Mouse (Mus musculus) forebrain, embryonic 16.5 days (tissue): ENCODE measurements around the gene I0C0044D17Rik. TPM values are rescaled to one million over a fixed set of nuclear protein-coding genes. Genes with fewer than 3 reads are reported as not detected.

Source experiments
- ATAC-seq: fragments of 200-750 bp; cut with Nextera tagmentation; 2 replicates; pipeline ENCODE4 v1.8.0; 2017; ENCODE audit warnings: mild to moderate bottlenecking, moderate library complexity
- H3K27ac ChIP-seq: fragments of 300-500 bp; sonication (generic); 2 replicates; pipeline ENCODE4 v1.5.1; 2014; ENCODE audit warnings: low read length, control low read depth
- H3K27me3 ChIP-seq: fragments of 300-500 bp; sonication (generic); replicated peaks from 2 replicates; pipeline ENCODE4 v1.6.1; 2014; ENCODE audit warnings: low read length; ENCODE audit not compliant: control insufficient read depth, insufficient read depth
- H3K36me3 ChIP-seq: fragments of 300-500 bp; sonication (generic); 2 replicates; pipeline ENCODE4 v1.6.1; 2014; ENCODE audit not compliant: control insufficient read depth, insufficient read depth
- H3K4me1 ChIP-seq: fragments of 300-500 bp; sonication (generic); replicated peaks from 2 replicates; pipeline ENCODE4 v1.6.1; 2014; ENCODE audit warnings: low read length; ENCODE audit not compliant: control insufficient read depth, insufficient read depth
- H3K4me2 ChIP-seq: fragments of 300-500 bp; sonication (generic); 2 replicates; pipeline ENCODE4 v1.6.1; 2014; ENCODE audit warnings: mild to moderate bottlenecking, low read length, control low read depth
- H3K4me3 ChIP-seq: fragments of 300-500 bp; sonication (generic); replicated peaks from 2 replicates; pipeline ENCODE4 v1.5.1; 2014; ENCODE audit warnings: mild to moderate bottlenecking, low read length, control low read depth
- H3K9ac ChIP-seq: fragments of 300-500 bp; sonication (generic); replicated peaks from 2 replicates; pipeline ENCODE4 v1.6.1; 2014; ENCODE audit warnings: low read depth, low read length, control low read depth
- H3K9me3 ChIP-seq: fragments of 300-500 bp; sonication (generic); 2 replicates; pipeline ENCODE4 v1.6.1; 2016; ENCODE audit warnings: low read length; ENCODE audit not compliant: control insufficient read depth
- WGBS: fragments of 180-500 bp; shearing (Covaris S2); extraction: QIAGEN DNeasy Blood & Tissue Kit; methylation state at CpG from one replicate; pipeline ENCODE4 v1.1.7; 2014; 5-methylcytosine and 5-hydroxymethylcytosine counted together
- polyA plus RNA-seq: library from polyadenylated mRNA; unstranded; fragments of >200 nt; fragmentation: Nextera tagmentation; extraction: Ambion mirVana; gene quantifications from 2 replicates; pipeline ENCODE4 v1.2.1, GENCODE M21; 2015

The I0C0044D17Rik gene
- polyA plus RNA-seq, 1 experiment from 2014 or later: not detected

DNA sequence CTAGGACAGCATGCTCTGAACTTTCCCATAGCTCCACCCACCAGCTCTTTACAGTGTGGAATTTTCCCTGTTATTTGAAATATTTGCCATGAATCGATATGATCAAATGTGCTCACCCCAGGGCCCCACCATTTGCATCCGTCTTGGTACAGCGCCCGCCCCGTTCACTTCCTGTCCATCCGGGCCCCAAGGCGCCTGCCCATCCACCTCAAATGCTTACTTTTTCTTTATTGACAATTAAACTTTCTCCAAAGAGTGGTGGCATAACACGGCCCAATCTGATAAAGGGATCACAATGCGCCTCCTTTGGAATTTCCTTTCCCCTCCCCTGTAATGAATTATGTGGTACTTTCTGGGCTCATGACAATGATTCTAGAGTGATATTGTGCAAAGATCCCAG is 17.3 kb downstream of the I0C0044D17Rik start:
- no peak for ATAC-seq
- Histone ChIP-seq H3K9ac (no peak overlapping the region), H3K4me1 (no peaks in the 10 kb centered on the region), H3K27ac (no peak overlapping the region), H3K9me3 (no peaks in the 10 kb centered on the region), H3K4me2 (no peak overlapping the region), H3K36me3 (no peaks in the 10 kb centered on the region), H3K4me3 (no peak overlapping the region), H3K27me3 (no peaks in the 10 kb centered on the region)
- 88% methylated on average over 9 of the region's 9 CpGs for WGBS

DNA sequence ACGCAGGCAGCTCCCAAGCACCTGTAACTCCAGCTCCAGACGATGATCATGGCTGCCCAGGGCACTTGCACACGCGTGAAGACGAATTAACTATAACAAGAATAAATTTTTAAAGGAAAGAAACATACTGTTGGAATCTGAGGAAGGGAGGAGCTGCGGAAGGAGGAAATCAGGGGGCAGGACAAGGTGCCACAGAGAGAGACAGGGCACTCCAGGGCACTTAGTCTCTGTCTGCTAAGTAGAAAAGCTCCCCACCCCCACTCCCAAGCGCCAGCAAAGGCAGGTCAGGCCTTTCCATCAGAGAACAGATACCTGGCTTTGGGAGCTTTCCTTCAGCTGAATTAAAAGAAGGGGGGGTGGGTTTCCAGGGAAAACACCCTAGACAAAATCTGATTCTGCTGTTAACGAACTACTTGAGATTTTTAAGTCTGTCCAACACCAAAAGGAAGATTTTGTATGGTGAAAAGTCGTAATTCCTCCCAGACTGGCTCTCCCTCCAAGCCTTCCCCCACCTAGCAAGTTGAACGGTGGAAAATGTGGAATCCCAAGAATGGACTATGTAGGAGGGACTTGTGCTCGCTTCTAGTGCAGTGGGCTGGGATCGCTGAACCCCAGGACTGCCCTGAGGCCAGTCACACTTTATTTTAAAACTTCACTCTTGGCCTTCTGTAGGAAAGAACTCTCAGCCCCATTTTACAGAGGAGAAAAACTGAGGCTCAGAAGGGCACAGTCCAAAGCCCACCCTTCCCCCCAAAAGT is 18.2 kb downstream of the I0C0044D17Rik start:
- H3K4me1 ChIP-seq: peaks cover 3% of the 10 kb centered on the region; the same call in 1 of the 2 replicates
- no peak for ATAC-seq
- no peaks in the 10 kb centered on the region for H3K36me3 ChIP-seq
- no peak overlapping the region for H3K27ac ChIP-seq
- H3K4me3 ChIP-seq: no peak overlapping the region
- H3K4me2 ChIP-seq: no peak overlapping the region
- no peak overlapping the region for H3K9ac ChIP-seq
- no peaks in the 10 kb centered on the region for H3K9me3 ChIP-seq
- WGBS: 67% methylated on average over 12 of the region's 12 CpGs
- no peaks in the 10 kb centered on the region for H3K27me3 ChIP-seq

DNA sequence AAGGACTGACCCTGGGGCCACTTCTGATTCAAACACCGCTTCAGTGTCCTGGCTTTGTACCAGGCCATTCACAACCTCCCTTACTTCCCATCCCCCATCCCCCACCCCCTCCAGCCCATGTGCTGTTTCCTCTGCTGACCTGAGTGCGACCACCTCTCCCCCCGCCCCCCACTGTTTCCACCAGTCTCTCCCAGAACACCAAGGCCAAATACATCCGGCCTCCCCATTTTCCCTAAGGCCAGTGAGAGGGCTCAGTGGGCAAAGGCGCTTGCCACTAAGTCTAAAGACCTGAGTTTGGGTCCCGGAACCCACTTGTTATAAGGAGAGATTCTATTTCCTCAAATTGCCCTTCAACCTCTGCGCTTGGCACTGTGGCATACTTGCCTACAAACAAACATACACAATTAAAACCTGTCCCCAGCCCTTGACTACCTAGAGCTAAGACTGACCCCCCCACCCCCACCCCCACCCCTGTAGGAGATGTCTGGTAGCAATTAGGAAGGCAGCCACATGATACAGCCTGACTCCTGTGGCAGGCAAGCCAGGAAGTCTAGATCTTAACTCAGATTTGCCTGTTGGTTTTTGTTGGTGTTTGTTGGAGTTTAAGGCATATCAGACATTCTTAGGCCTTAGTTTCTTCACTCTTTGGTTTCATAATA is 19.0 kb downstream of the I0C0044D17Rik start:
- Histone ChIP-seq H3K4me1 (peaks cover 3% of the 10 kb centered on the region; the same call in 1 of the 2 replicates), H3K9me3 (no peaks in the 10 kb centered on the region), H3K9ac (no peak overlapping the region), H3K4me2 (no peak overlapping the region), H3K27ac (no peak overlapping the region), H3K4me3 (no peak overlapping the region), H3K36me3 (no peaks in the 10 kb centered on the region), H3K27me3 (no peaks in the 10 kb centered on the region)
- ATAC-seq: no peak
- 76% methylated on average over 7 of the region's 7 CpGs for WGBS

DNA sequence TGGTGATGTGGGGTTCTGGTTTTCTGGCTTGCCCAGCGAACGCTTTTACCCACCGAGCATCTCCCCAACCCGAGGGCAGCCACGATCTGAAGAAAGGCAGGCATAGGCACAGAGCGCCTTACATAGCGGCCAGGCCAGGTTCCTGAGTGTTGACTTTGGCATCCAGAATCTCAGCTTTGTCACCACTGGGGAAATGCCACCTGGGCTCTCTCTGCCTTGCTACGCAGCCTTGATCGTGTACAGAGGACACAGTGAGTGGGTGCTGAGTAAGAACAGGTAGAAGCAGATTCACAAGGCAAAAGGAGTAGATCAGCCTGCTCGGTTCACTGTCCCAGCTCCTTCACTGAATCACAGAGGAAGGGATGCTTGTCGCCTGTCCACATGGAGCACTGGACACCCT is 21.9 kb downstream of the I0C0044D17Rik start:
- peaks cover 5% of the 10 kb centered on the region; the same call in 1 of the 2 replicates for H3K4me1 ChIP-seq
- no peak overlapping the region for H3K9ac ChIP-seq
- H3K9me3 ChIP-seq: no peaks in the 10 kb centered on the region
- no peaks in the 10 kb centered on the region for H3K27me3 ChIP-seq
- no peak for ATAC-seq
- H3K36me3 ChIP-seq: no peaks in the 10 kb centered on the region
- H3K4me3 ChIP-seq: no peak overlapping the region
- H3K27ac ChIP-seq: no peak overlapping the region
- WGBS: 93% methylated on average over 11 of the region's 11 CpGs
- no peak overlapping the region for H3K4me2 ChIP-seq

DNA sequence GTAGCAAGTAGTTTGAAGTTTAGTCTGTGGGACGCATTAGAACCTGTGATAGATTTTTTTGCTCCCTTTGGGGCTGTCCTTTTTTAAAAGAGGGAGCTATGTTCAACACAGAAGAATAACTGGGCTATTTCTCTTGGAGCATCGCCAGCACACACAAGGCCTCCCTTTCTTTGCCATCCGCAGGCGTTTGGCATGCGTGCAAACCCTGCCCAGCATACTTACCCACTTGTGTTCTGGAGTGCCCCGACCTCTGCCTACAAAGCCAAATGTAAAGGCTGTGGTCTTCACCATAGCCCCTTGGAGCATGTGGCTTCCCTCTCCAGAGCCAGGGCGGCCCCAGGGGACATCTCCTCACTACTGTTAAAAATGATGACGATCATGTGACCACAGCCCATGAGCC is 22.8 kb downstream of the I0C0044D17Rik start:
- no peak overlapping the region for H3K4me3 ChIP-seq
- no peak overlapping the region for H3K9ac ChIP-seq
- H3K9me3 ChIP-seq: no peaks in the 10 kb centered on the region
- no peaks in the 10 kb centered on the region for H3K36me3 ChIP-seq
- WGBS: 54% methylated on average over 8 of the region's 8 CpGs
- H3K4me1 ChIP-seq: peaks cover 10% of the 10 kb centered on the region
- no peaks in the 10 kb centered on the region for H3K27me3 ChIP-seq
- no peak overlapping the region for H3K4me2 ChIP-seq
- no peak for ATAC-seq
- H3K27ac ChIP-seq: no peak overlapping the region

DNA sequence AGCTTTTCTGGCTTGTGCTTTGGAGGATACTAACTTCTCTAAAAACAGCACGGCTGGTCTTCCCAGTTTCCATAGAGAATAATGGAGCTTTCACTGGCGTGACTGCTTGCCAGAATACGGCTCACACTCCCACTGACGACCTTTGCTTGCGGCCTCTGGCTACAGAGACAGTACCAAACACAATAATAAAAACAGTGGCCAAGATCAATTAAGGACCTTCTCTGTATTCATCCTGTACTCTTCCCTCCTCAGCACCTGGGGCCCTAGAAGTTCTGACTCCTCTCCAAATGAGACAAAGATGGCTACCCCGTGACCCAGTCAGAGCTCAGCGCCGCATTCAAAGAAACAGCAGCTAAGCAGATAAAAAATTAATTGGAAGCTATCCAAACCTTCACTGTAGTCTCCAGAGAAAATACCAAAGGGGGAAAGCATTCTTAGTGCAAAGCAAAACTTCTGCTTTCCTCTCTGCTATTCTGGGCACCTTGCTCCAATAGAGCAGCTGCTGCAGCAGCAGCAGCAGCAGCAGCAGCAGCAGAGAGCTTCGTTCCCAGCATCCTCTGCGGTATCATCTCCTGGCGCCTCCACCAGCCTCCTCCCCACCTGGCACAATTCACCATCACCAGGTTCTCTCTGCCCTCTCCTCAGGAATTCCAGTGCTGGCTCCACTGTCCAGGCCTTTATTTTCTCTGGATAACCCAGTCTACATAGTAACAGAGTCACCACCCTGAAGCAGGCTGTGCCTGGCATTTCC is 26.9 kb downstream of the I0C0044D17Rik start:
- no peak overlapping the region for H3K27ac ChIP-seq
- H3K27me3 ChIP-seq: no peaks in the 10 kb centered on the region
- no peaks in the 10 kb centered on the region for H3K9me3 ChIP-seq
- H3K36me3 ChIP-seq: no peaks in the 10 kb centered on the region
- H3K9ac ChIP-seq: no peak overlapping the region
- WGBS: 43% methylated on average over 11 of the region's 11 CpGs
- ATAC-seq: no peak
- no peak overlapping the region for H3K4me2 ChIP-seq
- peaks cover 10% of the 10 kb centered on the region for H3K4me1 ChIP-seq
- no peak overlapping the region for H3K4me3 ChIP-seq

DNA sequence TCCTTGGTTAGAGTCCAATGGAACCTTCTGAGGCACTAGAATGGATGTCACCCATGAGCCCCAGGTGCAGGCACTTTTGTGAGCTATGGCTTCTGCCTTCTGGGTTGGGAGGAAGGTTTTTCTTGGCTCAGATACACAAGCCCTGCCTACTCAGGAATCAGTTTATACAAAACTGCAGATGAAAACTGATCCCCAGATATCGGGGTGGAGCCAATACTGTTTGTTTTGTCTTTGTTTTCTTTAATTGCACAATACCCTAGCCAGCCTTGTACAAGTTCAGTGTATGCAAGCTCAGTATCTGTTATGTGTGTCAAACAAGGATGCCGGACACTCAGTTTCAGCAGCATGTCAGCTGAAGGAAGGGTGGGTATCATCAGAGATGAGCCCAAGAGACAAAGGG is 28.4 kb downstream of the I0C0044D17Rik start:
- 76% methylated on average over 2 of the region's 2 CpGs for WGBS
- Histone ChIP-seq H3K9ac (no peak overlapping the region), H3K36me3 (no peaks in the 10 kb centered on the region), H3K4me2 (no peak overlapping the region), H3K27me3 (no peaks in the 10 kb centered on the region), H3K27ac (no peak overlapping the region), H3K9me3 (no peaks in the 10 kb centered on the region), H3K4me1 (peaks cover 9% of the 10 kb centered on the region), H3K4me3 (no peak overlapping the region)
- ATAC-seq: no peak

DNA sequence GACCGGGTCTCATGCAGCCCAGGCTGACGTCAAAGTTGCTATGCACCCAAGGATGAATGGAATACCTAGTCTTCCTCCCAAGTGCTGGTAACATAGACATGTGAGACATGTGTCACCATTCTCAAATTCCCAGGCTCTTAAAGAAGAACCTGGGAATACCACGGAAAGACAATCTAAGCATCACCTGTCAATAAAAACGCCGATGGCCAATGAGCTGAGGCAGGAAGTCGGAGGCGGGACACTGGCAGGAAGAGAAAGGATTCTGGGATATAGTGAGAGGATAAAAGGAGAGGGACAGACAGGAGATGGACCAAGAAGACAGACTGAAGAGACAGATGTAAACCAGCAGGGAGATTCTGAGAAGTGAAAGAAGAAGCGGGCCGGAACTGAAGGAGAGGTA is 30.2 kb downstream of the I0C0044D17Rik start:
- WGBS: 94% methylated on average over 9 of the region's 9 CpGs
- ATAC-seq: no peak
- H3K9ac ChIP-seq: no peak overlapping the region

DNA sequence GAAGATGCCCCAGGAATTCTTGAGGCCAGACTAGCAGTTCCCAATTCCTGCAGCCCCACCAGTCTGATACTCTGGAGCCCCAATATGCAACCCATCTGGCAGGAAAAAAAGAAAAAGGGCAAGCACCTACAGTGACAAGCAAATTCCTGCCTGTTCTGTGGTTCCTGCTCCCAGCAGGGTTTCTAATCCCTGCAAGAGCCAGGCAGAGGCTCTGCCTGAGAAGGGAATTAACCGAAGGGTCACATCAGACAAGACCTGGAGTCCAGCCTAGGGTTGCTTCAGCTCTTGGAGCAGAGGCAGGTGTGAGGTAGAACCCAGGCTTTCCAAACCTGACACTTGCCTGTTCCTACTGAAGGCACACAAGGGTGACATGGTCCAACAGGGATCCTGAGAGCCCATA is 32.9 kb downstream of the I0C0044D17Rik start:
- 48% methylated on average over 1 of the region's 1 CpGs for WGBS
- Histone ChIP-seq H3K4me2 (no peak overlapping the region), H3K36me3 (no peaks in the 10 kb centered on the region)

More for the DNA sequence above, 30.2 kb downstream of the I0C0044D17Rik start:
- Histone ChIP-seq H3K36me3 (no peaks in the 10 kb centered on the region), H3K9me3 (no peaks in the 10 kb centered on the region), H3K4me3 (no peak overlapping the region), H3K4me2 (no peak overlapping the region), H3K27me3 (no peaks in the 10 kb centered on the region), H3K4me1 (peaks cover 21% of the 10 kb centered on the region), H3K27ac (no peak overlapping the region)

More for the DNA sequence above, 32.9 kb downstream of the I0C0044D17Rik start:
- no peak overlapping the region for H3K4me3 ChIP-seq
- no peak overlapping the region for H3K27ac ChIP-seq
- H3K9me3 ChIP-seq: no peaks in the 10 kb centered on the region
- no peaks in the 10 kb centered on the region for H3K27me3 ChIP-seq
- peaks cover 16% of the 10 kb centered on the region for H3K4me1 ChIP-seq
- ATAC-seq: no peak
- no peak overlapping the region for H3K9ac ChIP-seq
